Mouse (Mus musculus) MEL (cell line): ENCODE data around the gene Gm1673. TPM values are rescaled to one million over a fixed set of nuclear protein-coding genes. Genes with fewer than 3 reads are reported as not detected.

ENCODE experiments used
- DNase-seq: peaks from one replicate; pipeline ENCODE4 v3.0.0; 2011; ENCODE audit warnings: low read depth, low spot score
- H3K27ac ChIP-seq: 2 replicates; pipeline ENCODE4 v1.5.1; 2012; ENCODE audit warnings: low read depth, mild to moderate bottlenecking, control low read depth, low read length, moderate library complexity; ENCODE audit not compliant: control insufficient read depth
- H3K27me3 ChIP-seq, 2 experiments: fragments of 150-350 bp in 1 of 2; sonication (generic) in 1 of 2; 2 replicates each; pipeline ENCODE4 v1.6.1; 2012; ENCODE audit warnings: low read length in 2 of 2, mild to moderate bottlenecking in 2 of 2, improper control_type of control experiment in 1 of 2, moderate library complexity in 1 of 2; ENCODE audit not compliant: insufficient read depth in 2 of 2, control insufficient read depth in 1 of 2
- H3K36me3 ChIP-seq, 2 experiments: 2 replicates each; pipeline ENCODE4 v1.6.1; 2012 to 2014; ENCODE audit warnings: low read length in 2 of 2, improper control_type of control experiment in 1 of 2, inconsistent platforms in 1 of 2, mild to moderate bottlenecking in 1 of 2; ENCODE audit not compliant: insufficient read depth in 2 of 2, control insufficient read depth in 1 of 2
- H3K4me1 ChIP-seq, 2 experiments: fragments of 150-350 bp in 1 of 2; sonication (generic) in 1 of 2; 2 replicates each; pipeline ENCODE4 v1.6.1; 2012; ENCODE audit warnings: low read length in 2 of 2, improper control_type of control experiment in 1 of 2, mild to moderate bottlenecking in 1 of 2; ENCODE audit not compliant: insufficient read depth in 2 of 2, control insufficient read depth in 1 of 2
- H3K4me3 ChIP-seq, 2 experiments: fragments of 150-350 bp in 1 of 2; sonication (generic) in 1 of 2; 2 replicates each; pipeline ENCODE4 v1.5.1; 2012; ENCODE audit warnings: low read depth in 2 of 2, low read length in 2 of 2, mild to moderate bottlenecking in 2 of 2, moderate library complexity in 2 of 2, control low read depth in 1 of 2, improper control_type of control experiment in 1 of 2; ENCODE audit not compliant: control insufficient read depth in 1 of 2, insufficient read depth in 1 of 2
- H3K79me2 ChIP-seq: 2 replicates; pipeline ENCODE4 v1.6.1; 2012; ENCODE audit warnings: mild to moderate bottlenecking, low read length, moderate library complexity; ENCODE audit not compliant: control insufficient read depth, poor library complexity, insufficient read depth
- H3K9ac ChIP-seq: 2 replicates; pipeline ENCODE4 v1.6.1; 2012; ENCODE audit warnings: low read depth, mild to moderate bottlenecking, control low read depth, low read length, moderate library complexity; ENCODE audit not compliant: control insufficient read depth, poor library complexity, severe bottlenecking
- H3K9me3 ChIP-seq: fragments of 150-350 bp; sonication (generic); replicated peaks from 2 replicates; pipeline ENCODE4 v1.6.1; 2012; ENCODE audit warnings: mild to moderate bottlenecking, low read length, improper control_type of control experiment, moderate library complexity; ENCODE audit not compliant: insufficient read depth
- CHD1 ChIP-seq: IDR thresholded peaks from 2 replicates; pipeline ENCODE4 v1.6.1; 2012; ENCODE audit warnings: low read depth, mild to moderate bottlenecking, inconsistent platforms, low read length, improper control_type of control experiment
- CHD2 ChIP-seq: IDR thresholded peaks from 2 replicates; pipeline ENCODE4 v1.6.1; 2011; ENCODE audit warnings: low read length, improper control_type of control experiment
- CTCF ChIP-seq, 3 experiments: IDR thresholded peaks in 2 of 3; conservative IDR thresholded peaks in 1 of 3; 2 replicates each; pipeline ENCODE4 v1.5.1; 2011 to 2012; ENCODE audit warnings: low read length in 3 of 3, low read depth in 2 of 3, mild to moderate bottlenecking in 2 of 3, improper control_type of control experiment in 1 of 3, inconsistent platforms in 1 of 3, mixed read lengths in 1 of 3, moderate library complexity in 1 of 3; ENCODE audit not compliant: control insufficient read depth in 1 of 3, insufficient read depth in 1 of 3, poor library complexity in 1 of 3, severe bottlenecking in 1 of 3
- ELF1 ChIP-seq: IDR thresholded peaks from 2 replicates; pipeline ENCODE4 v1.6.1; 2014; ENCODE audit warnings: low read depth, mild to moderate bottlenecking, inconsistent platforms, low read length, improper control_type of control experiment, moderate library complexity
- HCFC1 ChIP-seq: IDR thresholded peaks from 2 replicates; pipeline ENCODE4 v1.6.1; 2012; ENCODE audit warnings: low read depth, mild to moderate bottlenecking, inconsistent platforms, low read length, improper control_type of control experiment, moderate library complexity
- JUND ChIP-seq: IDR thresholded peaks from 2 replicates; pipeline ENCODE4 v1.6.1; 2011; ENCODE audit warnings: low read depth, mild to moderate bottlenecking, improper control_type of control experiment, low read length
- KAT2A ChIP-seq: conservative IDR thresholded peaks from 2 replicates; pipeline ENCODE4 v1.6.1; 2012; ENCODE audit warnings: low read depth, low read length, improper control_type of control experiment, inconsistent platforms
- MAFK ChIP-seq: IDR thresholded peaks from 2 replicates; pipeline ENCODE4 v1.6.1; 2011; ENCODE audit warnings: low read depth, mild to moderate bottlenecking, low read length, improper control_type of control experiment, borderline replicate concordance
- MAZ ChIP-seq: IDR thresholded peaks from 2 replicates; pipeline ENCODE4 v1.6.1; 2012; ENCODE audit warnings: low read depth, mild to moderate bottlenecking, inconsistent platforms, low read length, improper control_type of control experiment
- MXI1 ChIP-seq: IDR thresholded peaks from 2 replicates; pipeline ENCODE4 v1.6.1; 2011; ENCODE audit warnings: mild to moderate bottlenecking, low read depth, low read length, improper control_type of control experiment
- MYB ChIP-seq: IDR thresholded peaks from 2 replicates; pipeline ENCODE4 v1.6.1; 2011; ENCODE audit warnings: mild to moderate bottlenecking, low read depth, low read length, improper control_type of control experiment
- MYC ChIP-seq: IDR thresholded peaks from 2 replicates; pipeline ENCODE4 v1.6.1; 2011; ENCODE audit warnings: low read depth, mild to moderate bottlenecking, low read length, improper control_type of control experiment, moderate library complexity
- POLR2A ChIP-seq, 2 experiments: IDR thresholded peaks; 2 replicates each; pipeline ENCODE4 v1.6.1; 2011 to 2012; ENCODE audit warnings: low read length in 2 of 2, mild to moderate bottlenecking in 2 of 2, control low read depth in 1 of 2, improper control_type of control experiment in 1 of 2, low read depth in 1 of 2, moderate library complexity in 1 of 2; ENCODE audit not compliant: control insufficient read depth in 1 of 2, insufficient read depth in 1 of 2, poor library complexity in 1 of 2
- POLR2AphosphoS2 ChIP-seq: IDR thresholded peaks from 2 replicates; pipeline ENCODE4 v1.6.1; 2011; ENCODE audit warnings: low read length, improper control_type of control experiment
- RAD21 ChIP-seq: IDR thresholded peaks from 2 replicates; pipeline ENCODE4 v1.6.1; 2011; ENCODE audit warnings: mild to moderate bottlenecking, low read depth, low read length, improper control_type of control experiment
- RCOR1 ChIP-seq: IDR thresholded peaks from 2 replicates; pipeline ENCODE4 v1.6.1; 2012; ENCODE audit warnings: low read depth, mild to moderate bottlenecking, inconsistent platforms, low read length, improper control_type of control experiment
- SIN3A ChIP-seq: IDR thresholded peaks from 2 replicates; pipeline ENCODE4 v1.6.1; 2012; ENCODE audit warnings: low read length, improper control_type of control experiment, inconsistent platforms
- TAL1 ChIP-seq: IDR thresholded peaks from 2 replicates; pipeline ENCODE4 v1.6.1; 2012; ENCODE audit warnings: mild to moderate bottlenecking, inconsistent platforms, low read length, moderate library complexity, mixed read lengths
- TBP ChIP-seq: IDR thresholded peaks from 2 replicates; pipeline ENCODE4 v1.8.0; 2011; ENCODE audit warnings: low read depth, low read length, improper control_type of control experiment
- ZC3H11A ChIP-seq: IDR thresholded peaks from 2 replicates; pipeline ENCODE4 v1.6.1; 2012; ENCODE audit warnings: low read depth, mild to moderate bottlenecking, inconsistent platforms, low read length, improper control_type of control experiment
- ZKSCAN1 ChIP-seq: IDR thresholded peaks from 2 replicates; pipeline ENCODE4 v1.6.1; 2012; ENCODE audit warnings: low read depth, mild to moderate bottlenecking, inconsistent platforms, low read length, improper control_type of control experiment, moderate library complexity
- polyA plus RNA-seq, 2 experiments: library from polyadenylated mRNA; stranded (reverse) in 1 of 2; unstranded in 1 of 2; fragments of >175 nt in 1 of 2; fragments of >200 nt in 1 of 2; gene quantifications; 2 replicates each; pipeline versions ENCODE4 v1.2.1 to v1.2.4; 2012; ENCODE audit warnings: low replicate concordance in 2 of 2, low read depth in 1 of 2; ENCODE audit not compliant: insufficient read length in 2 of 2, insufficient read depth in 1 of 2, missing spikeins in 1 of 2
- total RNA-seq: library from RNA; depleted of rRNA; stranded (reverse); fragments of 300-350 nt; gene quantifications from 2 replicates; pipeline ENCODE4 v1.2.3, GENCODE M21; 2012

Gm1673 gene
- total and polyA plus RNA-seq, 3 experiments = not detected

- Histone ChIP-seq H3K9me3 (no peaks in the 10 kb centered on the region), H3K36me3 (no peaks in the 10 kb centered on the region), H3K4me3 (no peak overlapping the region), H3K27me3 (peaks cover 31 to 34% of the 10 kb centered on the region in 2 experiments), H3K79me2 (no peaks in the 10 kb centered on the region), H3K27ac (no peak overlapping the region), H3K9ac (no peak overlapping the region), H3K4me1 (no peaks in the 10 kb centered on the region)
- no peak for DNase-seq
- TF ChIP-seq ZKSCAN1 (no peak), POLR2A (IDR thresholded peaks at IDR 0.05; ENCODE audit: control insufficient read depth in 1 of 2, insufficient read depth in 1 of 2, low read depth in 1 of 2, low read length in 2 of 2, poor library complexity in 1 of 2) (no peak), ZC3H11A (no peak), HCFC1 (no peak), RAD21 (no peak), MYB (no peak), POLR2AphosphoS2 (no peak), JUND (no peak), CHD2 (no peak), CHD1 (no peak), MAZ (no peak), KAT2A (no peak), TAL1 (no peak), MAFK (no peak), TBP (no peak), CTCF (IDR thresholded peaks at IDR 0.05 in 2 of 3, conservative IDR thresholded peaks at IDR 0.05 in 1 of 3; ENCODE audit: control insufficient read depth in 1 of 3, insufficient read depth in 1 of 3, low read depth in 2 of 3, low read length in 3 of 3, poor library complexity in 1 of 3, severe bottlenecking in 1 of 3) (no peak), SIN3A (no peak), MYC (no peak), RCOR1 (no peak), MXI1 (no peak)
Observed at GRCm38 (mm10) chr5:33974736-33975135, 8.5 kb upstream of the Gm1673 start.

GRCm38 (mm10) chr5:33976267-33976666 is 7.0 kb upstream of the Gm1673 start:
- Histone ChIP-seq H3K4me1 (no peaks in the 10 kb centered on the region), H3K9ac (no peak overlapping the region), H3K79me2 (no peaks in the 10 kb centered on the region), H3K36me3 (no peaks in the 10 kb centered on the region), H3K27me3 (peaks cover 19 to 22% of the 10 kb centered on the region in 2 experiments), H3K9me3 (no peaks in the 10 kb centered on the region), H3K27ac (no peak overlapping the region), H3K4me3 (no peak overlapping the region)
- no peak for DNase-seq
- TF ChIP-seq MAFK (no peak), ELF1 (no peak), JUND (no peak)
